Mouse (Mus musculus): ENCODE results near the gene Psmd11.

Psmd11 gene

DNA sequence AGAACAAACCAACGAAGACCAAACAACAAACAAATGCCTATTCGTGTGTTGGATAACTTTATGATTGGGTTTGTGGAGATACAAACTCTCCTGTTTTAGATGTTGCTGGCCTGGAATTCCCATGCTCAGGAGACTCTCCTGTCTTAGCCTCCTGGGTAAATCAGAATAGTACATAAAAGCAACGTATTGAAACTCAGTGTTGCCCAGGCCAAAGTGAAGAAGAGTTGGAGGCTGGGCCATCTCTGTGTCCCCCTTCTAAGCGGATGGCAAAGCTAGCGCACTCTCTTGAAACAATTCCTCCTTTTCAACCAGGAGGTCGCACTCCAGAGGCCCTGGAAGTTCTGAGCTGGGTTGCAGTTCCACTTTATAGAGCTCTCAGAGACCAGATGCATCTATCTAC lies 74.9 kb downstream of the Psmd11 start:
- no peak for DNase-seq (ENCODE audit: extremely low spot score, low spot score)

DNA sequence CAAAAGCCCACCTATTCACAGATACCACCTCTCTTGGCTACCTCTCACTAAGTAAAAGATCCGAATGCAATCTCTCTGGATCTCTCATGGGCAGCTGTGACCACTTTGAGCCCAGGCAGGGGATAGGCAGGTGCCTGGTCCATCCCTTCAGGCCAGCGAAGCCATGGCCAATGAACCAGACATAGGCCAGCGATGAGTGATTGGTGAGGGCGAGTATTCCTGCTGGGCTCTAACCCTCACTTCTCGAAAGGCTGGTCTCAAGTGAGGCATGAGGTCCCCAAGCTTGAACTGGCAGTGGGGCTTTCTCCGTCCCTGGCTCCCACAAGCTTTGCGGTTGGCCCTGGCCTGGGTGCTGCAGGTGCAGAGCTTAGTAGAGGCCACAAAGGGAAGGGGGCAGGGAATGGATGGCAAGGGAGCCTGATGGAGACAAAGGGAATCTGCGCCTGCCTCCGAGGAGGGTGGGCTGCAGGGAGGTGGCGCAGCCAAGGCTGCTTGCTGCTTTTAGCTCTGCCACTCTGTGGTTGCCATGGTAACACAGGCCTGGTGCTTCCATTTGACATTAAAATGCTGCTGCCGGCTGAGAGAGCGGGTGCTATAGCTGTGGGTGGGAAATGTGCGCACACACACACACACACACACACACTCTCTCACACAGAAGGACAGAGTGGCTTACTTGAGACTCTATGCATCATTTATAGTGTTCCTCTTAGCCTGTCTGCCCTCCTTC lies 75.5 kb downstream of the Psmd11 start:
- DNase-seq (ENCODE audit: extremely low spot score, low spot score): peak; percentile 72

DNA sequence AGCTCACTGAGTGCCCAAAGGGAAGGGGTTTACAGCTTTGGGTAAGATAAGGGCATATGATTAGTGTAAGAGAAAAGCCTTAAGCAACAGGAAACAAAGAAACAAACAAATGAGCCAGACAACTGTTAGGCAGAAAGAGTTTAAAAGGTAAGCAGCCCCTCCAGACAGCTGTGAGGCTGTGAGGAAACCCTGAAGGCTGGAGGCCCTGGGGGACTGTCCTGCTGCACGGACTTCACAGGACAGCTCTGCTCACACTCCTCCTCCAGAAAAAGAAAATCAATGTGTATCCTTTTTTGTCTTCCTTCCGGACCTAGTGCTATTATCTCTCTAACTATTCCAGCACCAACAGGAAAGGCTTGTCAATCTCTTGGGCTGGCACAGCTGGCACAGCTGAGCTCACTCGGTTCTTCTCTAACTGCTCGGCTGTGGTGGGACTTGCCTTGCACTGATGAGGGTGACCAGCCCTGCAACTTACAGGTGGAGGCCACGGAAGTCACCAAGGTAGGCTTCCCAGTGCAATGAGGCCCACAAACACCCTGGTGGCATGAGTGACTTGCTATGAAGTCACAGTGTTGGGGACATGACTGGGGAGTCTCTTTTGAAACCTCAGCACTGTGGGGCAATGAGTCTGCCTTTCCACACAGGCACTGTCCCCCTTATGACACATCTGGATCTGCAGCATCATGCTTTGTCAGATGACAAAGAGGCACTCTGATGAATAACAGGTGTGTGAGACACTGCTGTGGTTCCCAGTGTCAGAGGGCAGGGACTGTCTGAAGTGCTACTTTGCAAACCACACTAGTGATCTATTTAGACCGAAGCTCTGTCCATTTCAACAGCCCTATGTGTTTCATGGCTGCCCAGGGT lies 76.3 kb downstream of the Psmd11 start:
- no peak for DNase-seq (ENCODE audit: extremely low spot score, low spot score)

GRCm38 (mm10) chr11:80505581-80505980 lies 77.2 kb downstream of the Psmd11 start:
- DNase-seq (ENCODE audit: extremely low spot score, low spot score): no peak

- DNase-seq (ENCODE audit: extremely low spot score, low spot score): no peak
Observed at GRCm38 (mm10) chr11:80506483-80506882, 78.1 kb downstream of the Psmd11 start.

DNA sequence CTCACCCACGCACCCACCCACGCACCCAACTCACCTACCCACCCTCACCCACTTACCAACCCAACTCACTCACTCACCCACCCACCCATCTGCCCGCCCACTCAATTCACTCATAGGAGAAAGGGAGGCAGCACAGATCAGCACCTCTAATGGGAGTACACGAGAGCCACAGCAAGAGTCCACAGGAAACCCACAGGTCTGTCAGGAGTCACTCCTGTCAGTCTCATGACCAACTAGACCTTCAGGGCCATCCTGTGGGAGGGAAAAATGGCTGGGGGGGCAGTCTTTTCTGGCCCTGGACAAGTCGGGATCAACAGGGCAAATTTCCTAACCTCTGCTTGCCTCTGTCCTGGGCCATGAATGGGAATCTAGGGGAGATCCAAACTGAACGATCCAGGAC lies 79.4 kb downstream of the Psmd11 start:
- no peak for DNase-seq (ENCODE audit: extremely low spot score, low spot score)

GRCm38 (mm10) chr11:80508361-80509175 lies 80.2 kb downstream of the Psmd11 start:
- no peak for DNase-seq (ENCODE audit: extremely low spot score, low spot score)

DNA sequence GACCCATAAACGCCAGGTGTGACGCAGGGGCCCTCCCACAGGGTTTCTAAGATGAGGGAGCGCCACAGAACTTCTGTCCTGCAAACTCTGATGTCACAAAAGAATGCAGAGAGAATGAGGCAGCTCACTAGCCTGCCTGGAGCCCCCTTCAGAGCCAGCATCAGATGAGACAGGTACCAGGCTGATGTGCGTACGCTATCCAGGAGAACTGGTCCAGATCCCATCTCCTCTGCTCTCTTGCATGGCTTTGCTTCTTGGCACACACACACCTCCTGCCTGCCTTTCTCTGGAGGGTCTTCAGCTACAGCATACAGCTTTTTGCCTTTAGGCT lies 80.7 kb downstream of the Psmd11 start:
- no peak for DNase-seq (ENCODE audit: extremely low spot score, low spot score)

- no peak for DNase-seq (ENCODE audit: extremely low spot score, low spot score)
Observed at GRCm38 (mm10) chr11:80510124-80510523, 81.7 kb downstream of the Psmd11 start.

DNA sequence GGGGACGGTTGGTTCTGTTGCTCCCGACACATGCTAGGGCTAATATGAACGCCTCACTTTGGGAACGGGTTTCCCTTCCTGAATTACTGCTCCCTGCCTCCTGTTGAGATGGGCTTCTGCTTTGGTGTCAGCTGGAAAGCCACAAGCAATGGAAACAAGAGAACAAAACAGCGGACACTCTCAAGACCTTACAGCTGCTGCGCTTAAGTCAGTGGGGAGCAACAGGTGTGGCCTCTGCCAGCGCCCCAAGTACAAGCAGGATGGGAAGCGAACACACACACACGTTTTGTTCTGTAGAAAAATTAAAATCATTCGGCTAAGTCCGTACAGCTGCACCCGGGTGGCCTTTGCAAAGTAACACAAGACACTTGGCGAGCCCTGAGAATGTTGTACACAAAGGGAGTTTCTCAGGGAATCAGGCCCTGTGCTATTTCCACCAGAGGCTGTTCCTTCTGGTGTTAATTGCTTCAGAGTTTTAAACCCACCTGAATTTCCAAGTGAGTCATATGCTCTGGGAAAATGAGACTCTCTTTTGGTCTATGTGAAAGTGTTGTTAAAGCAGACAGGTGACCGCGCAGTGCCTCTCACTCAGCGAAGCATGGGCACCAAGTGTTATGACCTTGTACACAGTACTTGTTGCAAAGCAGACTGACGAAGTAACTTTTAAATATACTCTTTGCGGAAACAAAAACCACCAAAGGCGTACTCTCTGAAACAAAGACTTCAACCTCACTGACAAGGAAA lies 84.1 kb downstream of the Psmd11 start:
- DNase-seq (ENCODE audit: extremely low spot score, low spot score): no peak

GRCm38 (mm10) chr11:80513796-80514195 lies 85.4 kb downstream of the Psmd11 start:
- no peak for DNase-seq (ENCODE audit: extremely low spot score, low spot score)

- no peak for DNase-seq (ENCODE audit: extremely low spot score, low spot score)
Observed at GRCm38 (mm10) chr11:80515346-80515745, 86.9 kb downstream of the Psmd11 start.

- DNase-seq (ENCODE audit: extremely low spot score, low spot score): no peak
Observed at GRCm38 (mm10) chr11:80515895-80516294, 87.5 kb downstream of the Psmd11 start.

GRCm38 (mm10) chr11:80518421-80519367 lies 90.3 kb downstream of the Psmd11 start:
- peak; percentile 44 for DNase-seq (ENCODE audit: extremely low spot score, low spot score)

GRCm38 (mm10) chr11:80521148-80521547 lies 92.7 kb downstream of the Psmd11 start:
- no peak for DNase-seq (ENCODE audit: extremely low spot score, low spot score)

All from neural tube, embryonic 10.5 days (tissue).